Mouse (Mus musculus) v-Abl transformed pro-B cells (cell line): ENCODE measurements around the gene Ldhb.
"Not testable (repeated sequence)": the region's sequence is repeated elsewhere in the genome, so short reads cannot be mapped to it uniquely, and the experiment has no call there.

Experiments used
- in situ Hi-C, 2 experiments: fragments of 400-800 bp; cut with MboI; formaldehyde crosslinking; loops; one replicate each; pipeline ENCODE4 v1.15.1; 2025; ENCODE audit not compliant: unreplicated experiment in 2 of 2

The Ldhb gene

GRCm38 (mm10) chr6:142515379-142515778 is 7.6 kb upstream of the Ldhb start:
- in situ Hi-C loops = loop anchor here (5.0 to 25.0 kb wide), 2 partner anchors 1028 to 1798 kb away; no protein-coding TSS in a partner anchor

- in situ Hi-C loops = loop anchor here (5.0 to 25.0 kb wide), 2 partner anchors 1028 to 1798 kb away; no protein-coding TSS in a partner anchor
Observed at GRCm38 (mm10) chr6:142514912-142515311, 7.2 kb upstream of the Ldhb start.

GRCm38 (mm10) chr6:142512902-142513301 is 5.1 kb upstream of the Ldhb start:
- in situ Hi-C loops = loop anchor here (25.0 kb wide), 1 partner anchor 1026 kb away; no protein-coding TSS in a partner anchor

- in situ Hi-C loops = loop anchor here (25.0 kb wide), 1 partner anchor 1024 kb away; no protein-coding TSS in a partner anchor
Observed at GRCm38 (mm10) chr6:142511516-142512135, 3.9 kb upstream of the Ldhb start.

GRCm38 (mm10) chr6:142508663-142509062 is 906 bp upstream of the Ldhb start:
- in situ Hi-C loops = loop anchor here (25.0 kb wide), 1 partner anchor 1021 kb away; no protein-coding TSS in a partner anchor

GRCm38 (mm10) chr6:142507033-142507784 is 548 bp downstream of the Ldhb start:
- in situ Hi-C loops = loop anchor here (25.0 kb wide), 1 partner anchor 1020 kb away; no protein-coding TSS in a partner anchor

- in situ Hi-C loops = loop anchor here (25.0 kb wide), 1 partner anchor 1019 kb away; no protein-coding TSS in a partner anchor
Observed at GRCm38 (mm10) chr6:142506338-142507032, 1.3 kb downstream of the Ldhb start.

GRCm38 (mm10) chr6:142503601-142504000 is 4.2 kb downstream of the Ldhb start:
- in situ Hi-C loops = loop anchor here (25.0 kb wide), 1 partner anchor 1016 kb away; no protein-coding TSS in a partner anchor

GRCm38 (mm10) chr6:142502519-142503125 is 5.1 kb downstream of the Ldhb start:
- in situ Hi-C loops = loop anchor here (25.0 kb wide), 1 partner anchor 1015 kb away; no protein-coding TSS in a partner anchor

GRCm38 (mm10) chr6:142490114-142490513 is 17.6 kb downstream of the Ldhb start:
- in situ Hi-C loops = not testable (repeated sequence)

GRCm38 (mm10) chr6:142487638-142488037 is 20.1 kb downstream of the Ldhb start:
- in situ Hi-C loops = no loop called here

GRCm38 (mm10) chr6:142485478-142486123 is 22.2 kb downstream of the Ldhb start:
- in situ Hi-C loops = no loop called here

- in situ Hi-C loops = no loop called here
Observed at GRCm38 (mm10) chr6:142477239-142477638, 30.5 kb downstream of the Ldhb start.

- in situ Hi-C loops = no loop called here
Observed at GRCm38 (mm10) chr6:142472801-142473203, 35.0 kb downstream of the Ldhb start, which contains the start of gene Gys2. Gys2 (minus strand) TSS chr6:142473109.

- in situ Hi-C loops = no loop called here
Observed at GRCm38 (mm10) chr6:142471141-142471540, 36.6 kb downstream of the Ldhb start.

- in situ Hi-C loops = no loop called here
Observed at GRCm38 (mm10) chr6:142469602-142470001, 38.2 kb downstream of the Ldhb start.

GRCm38 (mm10) chr6:142462194-142462593 is 45.6 kb downstream of the Ldhb start:
- in situ Hi-C loops = no loop called here

GRCm38 (mm10) chr6:142459017-142459678 is 48.6 kb downstream of the Ldhb start:
- in situ Hi-C loops = no loop called here

GRCm38 (mm10) chr6:142458010-142458409 is 49.7 kb downstream of the Ldhb start:
- in situ Hi-C loops = no loop called here
